Mouse (Mus musculus) lung, embryonic 16.5 days (tissue): Measurements from ENCODE around the gene Hdac4. TPM values are rescaled to one million over a fixed set of nuclear protein-coding genes. Genes with fewer than 3 reads are reported as not detected.

ENCODE experiments used
- ATAC-seq: fragments of 200-750 bp; cut with Nextera tagmentation; 2 replicates; pipeline ENCODE4 v1.8.0; 2017; ENCODE audit warnings: low read depth, mild to moderate bottlenecking, moderate library complexity
- H3K27ac ChIP-seq: fragments of 300-500 bp; sonication (generic); 2 replicates; pipeline ENCODE4 v1.5.1; 2014; ENCODE audit warnings: mild to moderate bottlenecking, control low read depth, low read length
- H3K27me3 ChIP-seq: fragments of 300-500 bp; sonication (generic); 2 replicates; pipeline ENCODE4 v1.6.1; 2014; ENCODE audit warnings: low read depth, low read length, mixed read lengths; ENCODE audit not compliant: control insufficient read depth, insufficient read depth
- H3K36me3 ChIP-seq: fragments of 300-500 bp; sonication (generic); 2 replicates; pipeline ENCODE4 v1.6.1; 2014; ENCODE audit warnings: low read length; ENCODE audit not compliant: control insufficient read depth, insufficient read depth
- H3K4me1 ChIP-seq: fragments of 300-500 bp; sonication (generic); replicated peaks from 2 replicates; pipeline ENCODE4 v1.6.1; 2014; ENCODE audit warnings: low read length, mixed read lengths; ENCODE audit not compliant: control insufficient read depth, insufficient read depth
- H3K4me2 ChIP-seq: fragments of 300-500 bp; sonication (generic); 2 replicates; pipeline ENCODE4 v1.6.1; 2014; ENCODE audit warnings: low read depth, low read length, control low read depth
- H3K4me3 ChIP-seq: fragments of 300-500 bp; sonication (generic); 2 replicates; pipeline ENCODE4 v1.5.1; 2014; ENCODE audit warnings: mild to moderate bottlenecking, low read length, control low read depth
- H3K9ac ChIP-seq: fragments of 300-500 bp; sonication (generic); 2 replicates; pipeline ENCODE4 v1.6.1; 2014; ENCODE audit warnings: low read length, control low read depth
- H3K9me3 ChIP-seq: fragments of 300-500 bp; sonication (generic); 2 replicates; pipeline ENCODE4 v1.6.1; 2016; ENCODE audit warnings: low read length; ENCODE audit not compliant: control insufficient read depth
- WGBS: fragments of 180-500 bp; shearing (Covaris S2); extraction: QIAGEN DNeasy Blood & Tissue Kit; methylation state at CpG from one replicate; pipeline ENCODE4 v1.1.7; 2014; 5-methylcytosine and 5-hydroxymethylcytosine counted together
- polyA plus RNA-seq: library from polyadenylated mRNA; unstranded; fragments of >200 nt; fragmentation: Nextera tagmentation; extraction: Ambion mirVana; gene quantifications from 2 replicates; pipeline ENCODE4 v1.2.1, GENCODE M21; 2015

Hdac4 gene
- polyA plus RNA-seq, 1 experiment from 2014 or later, result 15.6 TPM

DNA sequence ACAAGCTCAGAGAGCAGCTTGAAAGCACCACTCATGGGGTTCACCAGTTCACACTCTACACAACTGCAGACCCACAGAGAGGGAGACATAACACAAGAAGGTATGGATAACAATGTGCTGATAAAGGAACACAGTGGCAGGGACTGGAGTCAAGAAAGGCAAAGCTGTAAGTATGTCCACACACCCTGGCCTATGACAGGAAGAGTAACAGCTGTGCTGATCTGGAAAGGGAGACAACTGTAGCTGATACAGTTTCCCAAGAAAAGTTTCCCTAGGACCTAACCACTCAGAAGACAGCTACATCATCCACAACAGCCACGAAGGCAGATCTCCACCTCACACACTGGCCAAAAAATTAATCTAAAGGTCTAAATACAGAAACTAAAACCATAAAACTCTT lies 68.1 kb downstream of the Hdac4 start:
- Histone ChIP-seq H3K27ac (no peak overlapping the region), H3K4me3 (no peak overlapping the region), H3K4me1 (peaks cover 8% of the 10 kb centered on the region), H3K4me2 (no peak overlapping the region), H3K27me3 (no peaks in the 10 kb centered on the region), H3K9me3 (no peaks in the 10 kb centered on the region), H3K36me3 (no peaks in the 10 kb centered on the region), H3K9ac (no peak overlapping the region)
- WGBS, result 52% methylated on average over 1 of the region's 1 CpGs
- peak; percentile 51; the same call in 1 of the 2 replicates for ATAC-seq

DNA sequence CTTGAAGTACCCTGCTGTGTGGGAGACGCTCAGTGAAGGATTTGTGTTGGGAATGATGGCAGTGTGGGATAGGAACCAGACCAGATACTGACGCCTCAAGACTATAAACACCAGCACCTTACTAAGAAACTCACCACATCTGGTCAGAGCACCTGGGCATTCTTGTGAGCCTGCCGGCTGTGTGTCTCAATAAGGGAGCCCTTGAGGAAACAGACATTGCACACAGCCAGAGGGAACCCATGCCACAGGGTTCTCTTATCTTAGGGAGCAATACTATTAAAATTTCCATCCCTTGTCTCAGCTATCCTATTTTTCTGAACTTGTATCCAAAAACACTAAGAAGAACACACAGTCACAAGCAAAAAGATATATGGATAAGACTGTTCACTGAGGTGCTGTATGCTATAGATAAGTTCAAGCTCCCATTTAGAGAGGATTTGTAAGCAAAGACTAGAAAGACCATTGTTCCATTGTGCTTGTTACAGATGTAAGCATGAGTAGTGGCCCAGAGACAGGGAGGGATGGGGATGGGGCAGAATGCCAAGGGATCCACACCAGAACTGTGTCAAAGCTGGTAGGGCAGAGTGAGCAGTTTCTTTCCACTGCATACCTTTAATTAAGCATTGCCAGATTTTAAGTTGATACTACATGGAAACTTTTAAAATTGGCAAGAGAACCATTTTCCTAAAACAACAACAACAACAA lies 70.8 kb downstream of the Hdac4 start:
- H3K27me3 ChIP-seq, result no peaks in the 10 kb centered on the region
- H3K9me3 ChIP-seq, result no peaks in the 10 kb centered on the region
- no peak overlapping the region for H3K27ac ChIP-seq
- no peak overlapping the region for H3K9ac ChIP-seq
- H3K4me2 ChIP-seq, result no peak overlapping the region
- ATAC-seq, result no peak
- H3K36me3 ChIP-seq, result no peaks in the 10 kb centered on the region
- 44% methylated on average over 3 of the region's 3 CpGs for WGBS
- no peak overlapping the region for H3K4me3 ChIP-seq
- H3K4me1 ChIP-seq, result no peaks in the 10 kb centered on the region

DNA sequence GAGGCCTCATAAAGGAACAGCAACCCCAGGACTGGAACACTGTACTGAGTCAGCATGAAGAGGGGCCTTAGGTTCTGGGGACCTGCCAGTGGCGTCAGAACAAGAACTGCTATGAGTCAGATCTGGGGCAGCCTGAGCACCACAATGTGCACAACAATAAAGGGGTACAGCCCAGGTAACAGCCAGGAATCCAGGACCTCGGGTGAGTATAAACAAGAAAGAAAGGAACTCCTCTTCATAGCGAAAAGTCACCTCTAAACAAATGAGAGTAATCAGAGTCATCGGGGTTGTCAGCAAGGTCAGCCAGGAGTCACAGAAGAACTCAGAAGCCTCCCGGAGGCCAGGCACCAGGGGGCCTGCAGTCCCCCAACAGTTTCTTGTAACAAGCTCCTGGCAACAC lies 76.2 kb downstream of the Hdac4 start:
- H3K36me3 ChIP-seq, result no peaks in the 10 kb centered on the region
- H3K4me1 ChIP-seq, result no peaks in the 10 kb centered on the region
- no peak overlapping the region for H3K4me3 ChIP-seq
- H3K9me3 ChIP-seq, result no peaks in the 10 kb centered on the region
- H3K27me3 ChIP-seq, result no peaks in the 10 kb centered on the region
- 41% methylated on average over 5 of the region's 5 CpGs for WGBS
- no peak overlapping the region for H3K4me2 ChIP-seq
- H3K9ac ChIP-seq, result no peak overlapping the region
- ATAC-seq, result no peak
- no peak overlapping the region for H3K27ac ChIP-seq

DNA sequence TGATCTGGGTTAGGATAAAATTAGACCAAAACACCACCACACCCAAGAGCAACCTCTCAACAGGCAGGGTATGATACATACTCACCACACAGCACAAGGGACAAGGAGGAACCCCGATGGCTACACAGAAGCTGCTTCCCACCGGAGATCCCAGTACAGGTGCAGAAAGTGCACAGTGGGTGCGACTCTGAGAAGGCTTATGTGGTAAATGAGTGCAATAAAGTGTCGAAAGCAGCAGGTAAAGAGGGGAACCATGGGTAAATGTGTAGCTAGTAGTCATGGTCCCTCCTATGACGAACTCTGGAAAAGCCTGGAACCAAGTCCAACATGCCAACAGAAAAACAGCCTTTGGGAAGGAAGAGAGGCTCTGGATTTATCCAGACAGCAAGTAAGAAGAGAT lies 77.9 kb downstream of the Hdac4 start:
- no peaks in the 10 kb centered on the region for H3K9me3 ChIP-seq
- no peak overlapping the region for H3K27ac ChIP-seq
- H3K4me3 ChIP-seq, result no peak overlapping the region
- H3K27me3 ChIP-seq, result no peaks in the 10 kb centered on the region
- ATAC-seq, result no peak
- WGBS, result 90% methylated on average over 5 of the region's 5 CpGs
- H3K4me1 ChIP-seq, result peaks cover 7% of the 10 kb centered on the region; the same call in 1 of the 2 replicates
- no peak overlapping the region for H3K9ac ChIP-seq
- H3K36me3 ChIP-seq, result no peaks in the 10 kb centered on the region
- H3K4me2 ChIP-seq, result no peak overlapping the region

DNA sequence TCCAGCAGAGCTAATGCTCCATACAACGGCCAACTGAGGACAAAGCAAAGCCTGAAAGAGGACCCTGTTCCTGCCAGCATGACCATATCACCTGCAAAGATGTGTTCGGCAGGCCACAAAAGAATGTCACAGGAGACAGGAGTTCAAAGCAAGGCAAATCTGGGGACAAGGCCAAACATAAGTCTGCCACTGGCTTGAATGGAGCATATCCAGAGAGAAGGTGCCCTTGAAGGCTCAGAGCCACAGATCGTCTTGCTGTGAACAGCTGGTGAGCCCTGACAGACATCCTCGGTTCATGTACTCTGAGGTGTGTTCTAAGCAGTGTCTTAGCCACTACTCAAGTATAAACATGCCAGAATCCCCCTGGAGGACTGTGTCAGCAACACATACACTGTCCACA lies 79.3 kb downstream of the Hdac4 start:
- no peak overlapping the region for H3K9ac ChIP-seq
- H3K4me2 ChIP-seq, result no peak overlapping the region
- H3K27me3 ChIP-seq, result no peaks in the 10 kb centered on the region
- H3K36me3 ChIP-seq, result no peaks in the 10 kb centered on the region
- no peak overlapping the region for H3K4me3 ChIP-seq
- H3K9me3 ChIP-seq, result no peaks in the 10 kb centered on the region
- WGBS, result 78% methylated on average over 4 of the region's 4 CpGs
- peaks cover 7% of the 10 kb centered on the region; the same call in 1 of the 2 replicates for H3K4me1 ChIP-seq
- H3K27ac ChIP-seq, result no peak overlapping the region
- no peak for ATAC-seq

DNA sequence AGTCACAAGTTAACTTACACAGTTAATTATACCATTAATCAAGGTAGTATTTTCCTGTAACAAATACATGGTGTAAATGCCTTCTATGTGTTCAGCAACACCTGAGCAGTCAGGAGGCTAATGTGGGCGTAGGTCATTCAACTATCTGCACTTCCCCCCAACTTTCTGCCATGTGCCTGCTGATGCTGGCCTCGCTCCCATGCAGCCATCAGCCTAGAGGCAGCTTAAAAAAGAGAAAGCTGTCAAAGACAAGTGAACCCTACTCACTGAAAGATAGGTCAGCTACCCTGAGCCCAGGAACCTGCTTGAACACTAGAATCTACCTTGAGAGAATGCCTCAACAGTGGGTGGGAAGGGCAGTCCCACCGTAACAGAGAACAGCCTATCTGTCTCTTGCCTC lies 81.4 kb downstream of the Hdac4 start:
- WGBS, result 81% methylated on average over 3 of the region's 3 CpGs
- no peak for ATAC-seq
- Histone ChIP-seq H3K9me3 (no peaks in the 10 kb centered on the region), H3K4me1 (peaks cover 7% of the 10 kb centered on the region; the same call in 1 of the 2 replicates), H3K27me3 (no peaks in the 10 kb centered on the region), H3K36me3 (no peaks in the 10 kb centered on the region), H3K27ac (no peak overlapping the region), H3K4me2 (no peak overlapping the region), H3K9ac (no peak overlapping the region), H3K4me3 (no peak overlapping the region)

DNA sequence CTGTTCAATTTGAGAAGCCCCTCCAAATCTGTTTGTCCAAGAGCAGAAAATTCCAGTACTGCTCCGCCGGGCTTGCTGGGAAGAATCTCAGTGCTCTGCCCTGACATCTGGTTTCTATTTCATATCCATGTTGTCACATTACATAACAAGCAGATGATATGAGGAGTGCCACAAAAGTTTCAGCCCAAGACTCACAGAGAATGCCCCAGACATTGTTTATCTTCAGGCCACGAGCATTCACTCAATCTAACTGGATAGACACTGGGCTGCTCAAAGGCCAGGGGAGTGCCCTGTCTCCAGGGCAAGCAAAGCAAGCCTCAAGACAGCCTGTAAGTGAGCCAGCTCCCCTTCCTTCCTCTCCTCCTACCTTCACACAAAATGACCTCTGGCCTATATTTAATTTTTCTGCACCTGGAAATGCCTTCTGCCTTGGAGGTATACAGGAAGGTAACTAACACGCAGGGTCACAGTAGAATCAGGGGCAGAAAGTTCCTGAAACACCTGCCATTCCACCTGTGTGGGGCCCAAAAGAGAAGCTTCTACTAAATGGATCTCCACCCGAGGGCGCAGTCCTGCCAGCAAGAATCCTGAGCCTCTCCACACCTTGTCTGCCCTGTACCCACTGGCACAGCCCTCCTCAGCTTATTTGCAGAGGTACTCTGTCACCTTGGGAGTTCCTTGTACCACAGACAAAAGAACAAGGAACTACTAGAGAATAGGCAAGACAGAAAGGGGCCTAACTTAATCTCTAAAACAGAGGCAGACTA lies 82.1 kb downstream of the Hdac4 start:
- no peaks in the 10 kb centered on the region for H3K9me3 ChIP-seq
- no peaks in the 10 kb centered on the region for H3K27me3 ChIP-seq
- H3K4me1 ChIP-seq, result peaks cover 7% of the 10 kb centered on the region; the same call in 1 of the 2 replicates
- ATAC-seq, result peak; percentile 82
- H3K4me2 ChIP-seq, result no peak overlapping the region
- no peak overlapping the region for H3K9ac ChIP-seq
- no peak overlapping the region for H3K27ac ChIP-seq
- no peaks in the 10 kb centered on the region for H3K36me3 ChIP-seq
- 51% methylated on average over 6 of the region's 6 CpGs for WGBS
- H3K4me3 ChIP-seq, result no peak overlapping the region

DNA sequence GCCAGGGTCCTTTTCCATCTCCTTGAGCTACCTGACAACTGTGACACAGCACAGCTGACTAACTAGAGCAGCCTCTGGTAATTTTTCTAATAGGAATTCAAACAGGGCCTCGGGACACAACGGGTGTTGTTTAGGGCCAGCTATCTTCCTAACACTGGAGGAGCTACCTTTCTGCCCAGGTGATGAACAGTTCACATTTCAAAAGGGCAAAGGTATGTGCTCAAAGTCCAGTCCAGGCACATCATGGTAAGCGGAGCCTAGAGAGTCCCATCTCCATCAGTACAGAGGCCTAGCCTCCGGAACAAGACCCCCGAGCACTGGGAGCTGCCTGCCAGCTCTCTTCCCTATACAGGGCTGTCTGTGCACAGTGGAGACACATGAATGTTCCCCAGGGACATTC lies 82.9 kb downstream of the Hdac4 start:
- no peak for ATAC-seq
- H3K4me3 ChIP-seq, result no peak overlapping the region
- H3K36me3 ChIP-seq, result no peaks in the 10 kb centered on the region
- no peak overlapping the region for H3K9ac ChIP-seq
- peaks cover 7% of the 10 kb centered on the region; the same call in 1 of the 2 replicates for H3K4me1 ChIP-seq
- WGBS, result 86% methylated on average over 5 of the region's 5 CpGs
- H3K27me3 ChIP-seq, result no peaks in the 10 kb centered on the region
- no peaks in the 10 kb centered on the region for H3K9me3 ChIP-seq
- H3K4me2 ChIP-seq, result no peak overlapping the region
- no peak overlapping the region for H3K27ac ChIP-seq

DNA sequence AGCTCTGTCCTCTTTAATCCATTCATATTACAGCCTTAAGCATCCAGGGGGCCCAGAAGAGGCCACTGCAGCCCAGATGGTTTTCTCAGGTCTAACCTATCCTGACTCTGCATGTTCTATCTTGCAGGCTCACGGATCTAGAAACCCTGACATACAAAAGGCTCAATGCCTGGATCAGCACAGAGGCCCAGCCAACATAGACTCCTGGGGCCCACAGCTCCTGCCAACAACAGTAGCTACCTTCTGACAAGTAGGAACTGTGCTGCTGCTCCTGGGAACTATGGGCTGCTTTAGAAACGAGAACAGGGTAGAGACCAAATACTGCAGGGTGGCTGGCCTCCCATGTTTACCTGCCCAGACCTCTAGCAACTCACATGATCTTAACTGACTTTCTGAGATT lies 83.9 kb downstream of the Hdac4 start:
- Histone ChIP-seq H3K27me3 (no peaks in the 10 kb centered on the region), H3K36me3 (no peaks in the 10 kb centered on the region), H3K27ac (no peak overlapping the region), H3K4me1 (peaks cover 7% of the 10 kb centered on the region; the same call in 1 of the 2 replicates), H3K4me3 (no peak overlapping the region), H3K9me3 (no peaks in the 10 kb centered on the region), H3K9ac (no peak overlapping the region), H3K4me2 (no peak overlapping the region)
- ATAC-seq, result no peak
- WGBS, result 73% methylated on average over 2 of the region's 2 CpGs
